Mouse (Mus musculus): ENCODE measurements around the gene Hoxa2. TPM values are rescaled to one million over a fixed set of nuclear protein-coding genes. Genes with fewer than 3 reads are reported as not detected.

Hoxa2 gene
- not detected in 2 replicates for polyA plus RNA-seq (2012; ENCODE audit: insufficient read depth, insufficient read length, low replicate concordance, missing spikeins)

DNA sequence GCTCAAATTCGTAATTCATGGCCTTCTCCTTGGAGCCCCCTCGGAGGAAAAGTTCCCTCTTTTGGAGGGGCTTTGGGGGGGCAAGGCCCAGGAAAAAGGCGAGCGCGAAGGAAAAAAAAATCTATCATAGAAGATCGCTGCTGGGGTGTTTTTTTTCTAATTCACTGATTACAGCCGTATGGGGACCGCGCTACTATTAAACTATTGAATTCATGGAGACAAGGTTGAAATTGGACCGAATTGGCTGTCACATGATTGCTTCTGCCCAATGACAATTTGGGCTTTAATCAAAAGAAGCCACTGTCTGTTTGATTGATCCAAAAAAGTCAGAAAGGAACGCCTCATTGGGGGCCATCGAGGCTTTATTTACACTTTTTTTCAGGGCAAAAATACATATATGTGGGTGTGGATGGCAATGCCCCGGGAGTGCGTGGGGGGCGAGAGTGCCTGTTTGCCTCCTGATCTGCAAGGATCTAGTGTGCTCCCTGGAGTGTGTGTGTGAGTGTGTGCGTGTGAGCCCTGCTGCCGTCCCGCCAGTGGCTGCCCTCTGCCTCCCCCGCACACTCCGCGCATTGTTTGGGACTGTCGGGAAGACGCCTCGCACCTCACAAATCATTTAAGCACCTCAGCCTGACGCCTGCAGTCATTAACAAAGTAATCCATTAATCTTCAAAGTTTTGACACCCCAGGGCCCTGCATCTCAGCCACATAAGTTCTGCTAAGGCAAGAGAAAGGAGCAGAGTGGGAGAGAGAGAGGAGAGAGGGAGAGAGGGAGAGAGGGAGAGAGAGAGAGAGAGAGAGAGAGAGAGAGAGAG lies at the start of gene Hoxa2:
Hoxa2 (minus strand) TSS at position 206 of the 815 bp plus-strand sequence.
- 2% methylated on average over 25 of the region's 25 CpGs for WGBS
- H3K4me3 ChIP-seq (ENCODE audit: insufficient read depth, low read depth, low read length), result no peak within 1 kb of the TSS
- no peak within 1 kb of the TSS for H3K27ac ChIP-seq (ENCODE audit: insufficient read depth, low read depth, low read length)

GRCm38 (mm10) chr6:52214271-52214670 lies 49.6 kb upstream of the Hoxa2 start:
- 18% methylated on average over 5 of the region's 5 CpGs for WGBS
- TF ChIP-seq POLR2A (IDR thresholded peaks at IDR 0.05; ENCODE audit: insufficient read depth, low read depth, low read length) (no peak), CTCF (IDR thresholded peaks at IDR 0.05; ENCODE audit: insufficient read depth, low read depth, low read length) (no peak)
- Histone ChIP-seq H3K4me3 (ENCODE audit: insufficient read depth, low read depth, low read length) (no peak overlapping the region), H3K27ac (ENCODE audit: insufficient read depth, low read depth, low read length) (no peak overlapping the region), H3K4me1 (ENCODE audit: control insufficient read depth, insufficient read depth, low read length) (no peaks in the 10 kb centered on the region)

More for the DNA sequence above, at the start of gene Hoxa2:
- TF ChIP-seq CTCF (IDR thresholded peaks at IDR 0.05; ENCODE audit: insufficient read depth, low read depth, low read length) (no peak), POLR2A (IDR thresholded peaks at IDR 0.05; ENCODE audit: insufficient read depth, low read depth, low read length) (no peak)
- no peaks in the 10 kb centered on the region for H3K4me1 ChIP-seq (ENCODE audit: control insufficient read depth, insufficient read depth, low read length)

DNA sequence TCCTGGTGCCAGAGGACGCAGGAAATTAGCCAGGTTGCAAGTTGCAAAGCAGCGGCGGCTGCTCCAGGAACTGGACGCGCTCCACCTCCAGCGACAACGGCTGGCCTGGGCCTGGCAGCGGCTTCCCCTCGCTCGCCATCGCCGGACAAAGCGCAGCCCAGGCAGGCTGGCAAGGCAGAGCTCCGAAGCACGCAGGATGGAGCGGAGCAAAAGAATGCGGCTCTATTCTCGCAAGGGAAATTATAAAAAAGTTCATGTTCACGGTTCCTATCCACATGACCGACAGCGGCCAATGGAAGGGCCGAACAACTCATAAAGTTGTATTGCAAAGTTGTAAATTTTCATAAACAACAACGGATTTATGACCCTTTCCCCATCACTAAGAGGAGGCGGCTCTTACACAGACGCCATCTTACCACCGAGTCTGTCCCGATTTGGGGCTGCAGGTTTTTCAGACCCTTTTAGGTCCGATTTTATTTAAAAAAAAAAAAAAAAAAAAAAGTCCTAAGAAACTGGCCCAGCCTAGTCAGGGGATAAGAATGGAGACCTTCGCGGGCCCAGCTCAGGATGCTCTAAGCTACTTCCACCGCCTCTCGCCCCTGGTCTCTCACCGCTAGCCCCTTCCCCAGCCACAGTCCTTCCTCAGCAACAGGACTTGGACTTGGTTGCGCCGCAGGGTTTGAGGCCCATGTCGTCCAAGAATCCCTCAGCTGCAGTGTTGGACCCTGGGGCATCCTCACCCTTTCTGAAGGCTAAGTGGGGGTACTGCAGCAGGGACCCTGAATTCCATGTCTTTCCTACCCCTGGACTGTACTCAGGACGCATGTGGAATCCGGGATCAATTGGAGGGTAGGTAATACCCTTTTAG lies 48.7 kb upstream of the Hoxa2 start, which contains the start of the genes Hoxa3 and Gm28308:
Hoxa3 (minus strand) TSS at position 218 of the 868 bp plus-strand sequence.
Gm28308 (minus strand) TSS at position 221 of the 868 bp plus-strand sequence.
- no peak for TF ChIP-seq CTCF (IDR thresholded peaks at IDR 0.05; ENCODE audit: insufficient read depth, low read depth, low read length)
- H3K4me3 ChIP-seq (ENCODE audit: insufficient read depth, low read depth, low read length), result no peak within 1 kb of the TSS
- no peaks in the 10 kb centered on the region for H3K4me1 ChIP-seq (ENCODE audit: control insufficient read depth, insufficient read depth, low read length)
- whole genome bisulfite sequencing, result 4% methylated on average over 38 of the region's 38 CpGs
- H3K27ac ChIP-seq (ENCODE audit: insufficient read depth, low read depth, low read length), result no peak within 1 kb of the TSS

- Histone ChIP-seq H3K4me1 (ENCODE audit: control insufficient read depth, insufficient read depth, low read length) (no peaks in the 10 kb centered on the region), H3K4me3 (ENCODE audit: insufficient read depth, low read depth, low read length) (no peak overlapping the region), H3K27ac (ENCODE audit: insufficient read depth, low read depth, low read length) (no peak overlapping the region)
- 3% methylated on average over 22 of the region's 22 CpGs for WGBS
- TF ChIP-seq POLR2A (IDR thresholded peaks at IDR 0.05; ENCODE audit: insufficient read depth, low read depth, low read length) (no peak), CTCF (IDR thresholded peaks at IDR 0.05; ENCODE audit: insufficient read depth, low read depth, low read length) (no peak)
These were observed 48.0 kb upstream of the Hoxa2 start for GRCm38 (mm10) chr6:52212556-52213118.

DNA sequence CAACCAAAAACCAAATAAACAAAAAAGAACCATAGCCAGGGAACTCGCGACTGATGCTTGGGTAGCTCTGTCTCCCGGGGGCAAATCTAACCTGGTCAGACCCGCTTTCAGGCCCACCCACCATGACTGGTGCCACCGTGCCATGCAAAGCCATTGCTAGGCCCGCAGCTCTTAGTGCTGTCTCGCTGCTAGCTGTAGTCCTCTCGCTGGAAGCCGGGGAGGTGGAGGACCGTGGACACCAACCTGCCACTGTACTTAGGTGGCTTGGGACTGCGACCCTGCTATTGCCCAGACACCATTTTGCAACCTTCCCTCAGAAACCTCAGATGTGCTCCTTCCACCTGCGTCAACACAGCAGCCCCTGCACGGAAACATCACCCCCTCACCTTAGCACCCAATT lies 47.3 kb upstream of the Hoxa2 start:
- no peaks in the 10 kb centered on the region for H3K4me1 ChIP-seq (ENCODE audit: control insufficient read depth, insufficient read depth, low read length)
- TF ChIP-seq POLR2A (IDR thresholded peaks at IDR 0.05; ENCODE audit: insufficient read depth, low read depth, low read length) (no peak), CTCF (IDR thresholded peaks at IDR 0.05; ENCODE audit: insufficient read depth, low read depth, low read length) (no peak)
- WGBS, result 6% methylated on average over 13 of the region's 13 CpGs
- H3K4me3 ChIP-seq (ENCODE audit: insufficient read depth, low read depth, low read length), result no peak overlapping the region
- no peak overlapping the region for H3K27ac ChIP-seq (ENCODE audit: insufficient read depth, low read depth, low read length)

DNA sequence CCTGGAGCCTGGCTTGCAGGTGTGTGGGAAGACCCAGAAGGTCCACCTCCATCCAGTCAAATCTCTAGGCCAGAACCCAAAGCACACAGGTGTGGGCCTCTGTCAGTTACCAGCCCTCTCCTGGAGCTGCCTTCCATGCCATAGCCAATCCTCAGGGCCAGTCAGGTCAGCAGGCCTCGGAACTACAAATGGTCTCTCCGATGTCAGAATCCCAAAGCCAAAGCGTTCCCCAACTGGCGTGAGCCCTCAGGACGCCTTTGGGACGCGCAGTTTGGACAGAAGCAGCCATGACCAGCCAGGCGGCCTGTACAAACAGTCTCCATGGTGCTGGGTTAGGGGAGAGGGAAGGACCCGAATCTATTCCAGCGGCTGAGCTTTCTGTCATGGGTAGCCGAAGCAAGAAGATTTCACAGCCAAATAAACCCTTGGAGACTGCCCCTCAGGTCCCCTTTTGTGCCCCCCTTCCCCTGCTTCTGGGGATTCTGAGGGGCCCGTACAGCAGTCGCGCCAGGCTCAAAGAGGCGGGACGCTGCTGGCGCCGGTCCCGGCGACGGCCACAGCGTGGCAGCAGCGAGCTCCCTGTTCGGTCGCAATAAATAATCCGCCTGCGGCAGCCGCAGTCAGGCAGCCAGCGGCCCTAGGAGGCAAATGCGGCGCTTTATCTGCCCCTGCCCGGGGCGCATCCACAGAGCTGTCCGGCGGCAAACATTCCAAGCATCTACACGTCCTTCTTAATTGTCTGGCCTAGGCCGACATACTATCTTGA lies 46.7 kb upstream of the Hoxa2 start:
- Histone ChIP-seq H3K27ac (ENCODE audit: insufficient read depth, low read depth, low read length) (no peak overlapping the region), H3K4me3 (ENCODE audit: insufficient read depth, low read depth, low read length) (no peak overlapping the region), H3K4me1 (ENCODE audit: control insufficient read depth, insufficient read depth, low read length) (no peaks in the 10 kb centered on the region)
- 2% methylated on average over 37 of the region's 37 CpGs for WGBS
- TF ChIP-seq CTCF (IDR thresholded peaks at IDR 0.05; ENCODE audit: insufficient read depth, low read depth, low read length) (peak; percentile 66), POLR2A (IDR thresholded peaks at IDR 0.05; ENCODE audit: insufficient read depth, low read depth, low read length) (no peak)

GRCm38 (mm10) chr6:52209685-52210046 lies 45.0 kb upstream of the Hoxa2 start:
- TF ChIP-seq CTCF (IDR thresholded peaks at IDR 0.05; ENCODE audit: insufficient read depth, low read depth, low read length), result no peak
- TF ChIP-seq POLR2A (IDR thresholded peaks at IDR 0.05; ENCODE audit: insufficient read depth, low read depth, low read length), result no peak
- Histone ChIP-seq H3K4me1 (ENCODE audit: control insufficient read depth, insufficient read depth, low read length) (no peaks in the 10 kb centered on the region), H3K27ac (ENCODE audit: insufficient read depth, low read depth, low read length) (no peak overlapping the region), H3K4me3 (ENCODE audit: insufficient read depth, low read depth, low read length) (no peak overlapping the region)
- 10% methylated on average over 12 of the region's 12 CpGs for whole genome bisulfite sequencing

Data from olfactory bulb, adult 2 months (tissue).